Mouse (Mus musculus) hindbrain, embryonic 12.5 days (tissue): ENCODE measurements around the gene Zfyve19. TPM values are rescaled to one million over a fixed set of nuclear protein-coding genes. Genes with fewer than 3 reads are reported as not detected.

ENCODE experiments used
- ATAC-seq: fragments of 200-750 bp; cut with Nextera tagmentation; 2 replicates; pipeline ENCODE4 v1.8.0; 2017; ENCODE audit warnings: moderate TSS enrichment; ENCODE audit not compliant: low FRiP score
- H3K27ac ChIP-seq: fragments of 300-500 bp; sonication (generic); 2 replicates; pipeline ENCODE4 v1.5.1; 2016; ENCODE audit warnings: mild to moderate bottlenecking
- H3K27me3 ChIP-seq: fragments of 300-500 bp; sonication (generic); 2 replicates; pipeline ENCODE4 v1.6.1; 2016; ENCODE audit warnings: mild to moderate bottlenecking
- H3K36me3 ChIP-seq: fragments of 300-500 bp; sonication (generic); 2 replicates; pipeline ENCODE4 v1.6.1; 2016; ENCODE audit warnings: mild to moderate bottlenecking
- H3K4me1 ChIP-seq: fragments of 300-500 bp; sonication (generic); 2 replicates; pipeline ENCODE4 v1.6.1; 2016
- H3K4me2 ChIP-seq: fragments of 300-500 bp; sonication (generic); replicated peaks from 2 replicates; pipeline ENCODE4 v1.6.1; 2016; ENCODE audit warnings: mild to moderate bottlenecking
- H3K4me3 ChIP-seq: fragments of 300-500 bp; sonication (generic); 2 replicates; pipeline ENCODE4 v1.5.1; 2016; ENCODE audit warnings: mild to moderate bottlenecking
- H3K9ac ChIP-seq: fragments of 300-500 bp; sonication (generic); 2 replicates; pipeline ENCODE4 v1.6.1; 2016; ENCODE audit warnings: mild to moderate bottlenecking, moderate library complexity
- H3K9me3 ChIP-seq: fragments of 300-500 bp; sonication (generic); replicated peaks from 2 replicates; pipeline ENCODE4 v1.6.1; 2016; ENCODE audit warnings: mild to moderate bottlenecking
- WGBS: fragments of 180-500 bp; shearing (Covaris S2); methylation state at CpG from one replicate; pipeline ENCODE4 v1.1.7; 2016; 5-methylcytosine and 5-hydroxymethylcytosine counted together
- polyA plus RNA-seq: library from polyadenylated mRNA; unstranded; fragments of >200 nt; fragmentation: Nextera tagmentation; extraction: Ambion mirVana; gene quantifications from 2 replicates; pipeline ENCODE4 v1.2.1, GENCODE M21; 2016

The Zfyve19 gene
- 46.9 and 53.3 TPM in 2 replicates for polyA plus RNA-seq

DNA sequence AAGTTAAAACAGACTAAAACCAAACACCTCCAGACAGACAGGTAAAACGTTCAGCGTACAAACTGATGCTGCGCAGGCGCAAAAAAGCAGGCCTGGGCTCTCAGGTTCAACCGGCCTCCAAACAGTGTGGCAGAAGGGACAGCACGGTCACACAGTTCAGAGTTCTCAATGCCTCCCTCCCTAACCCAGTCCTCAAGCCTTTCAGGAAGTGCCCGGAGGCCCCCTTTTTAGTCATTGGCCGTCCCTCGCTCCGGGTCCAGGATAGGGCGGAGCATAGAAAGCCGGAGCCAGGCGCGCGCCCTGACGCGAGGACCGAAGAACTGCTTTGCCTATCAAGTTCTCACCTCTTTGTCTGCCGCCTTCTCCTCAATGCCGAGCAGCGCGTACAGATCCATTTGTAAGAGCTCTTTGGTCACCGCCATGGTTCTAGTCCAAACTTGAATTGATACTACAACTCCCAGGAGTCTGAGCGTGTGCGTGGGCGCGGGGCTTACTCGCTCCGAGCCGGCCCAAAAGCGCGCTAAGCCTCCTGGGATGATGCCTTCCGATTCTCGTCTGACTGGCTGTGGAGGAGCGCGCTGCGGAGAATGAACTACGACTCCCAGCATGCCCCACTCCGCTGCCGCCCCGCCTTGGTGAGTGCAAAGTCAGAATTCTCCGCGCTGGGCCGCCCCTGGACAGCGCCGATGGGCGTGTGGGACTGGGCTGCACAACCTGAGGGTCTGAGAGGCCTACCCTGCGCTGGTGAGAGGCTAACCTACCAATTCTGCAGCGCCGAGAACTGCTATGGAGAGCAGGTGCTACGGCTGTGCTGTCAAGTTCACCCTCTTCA lies at the start of gene Zfyve19, which contains the start of gene Dnajc17:
Gene Zfyve19, plus strand, starts transcription at position 274 of the 832 bp plus-strand sequence.
Gene Dnajc17, minus strand, starts transcription at position 452 of the 832 bp plus-strand sequence.
- peaks cover 30% of the 10 kb centered on the region for H3K36me3 ChIP-seq
- WGBS, result under 1% methylated on average over 51 of the region's 51 CpGs
- H3K27me3 ChIP-seq, result no peaks in the 10 kb centered on the region
- peak; percentile 98 for ATAC-seq
- peak within 1 kb of the TSS; percentile 81 for H3K27ac ChIP-seq
- peaks cover 16% of the 10 kb centered on the region for H3K4me1 ChIP-seq
- peak within 1 kb of the TSS; percentile 67 for H3K4me3 ChIP-seq
- H3K9me3 ChIP-seq, result no peaks in the 10 kb centered on the region
- H3K9ac ChIP-seq, result peak within 1 kb of the TSS; percentile 69
- H3K4me2 ChIP-seq, result peak within 1 kb of the TSS; percentile 68

DNA sequence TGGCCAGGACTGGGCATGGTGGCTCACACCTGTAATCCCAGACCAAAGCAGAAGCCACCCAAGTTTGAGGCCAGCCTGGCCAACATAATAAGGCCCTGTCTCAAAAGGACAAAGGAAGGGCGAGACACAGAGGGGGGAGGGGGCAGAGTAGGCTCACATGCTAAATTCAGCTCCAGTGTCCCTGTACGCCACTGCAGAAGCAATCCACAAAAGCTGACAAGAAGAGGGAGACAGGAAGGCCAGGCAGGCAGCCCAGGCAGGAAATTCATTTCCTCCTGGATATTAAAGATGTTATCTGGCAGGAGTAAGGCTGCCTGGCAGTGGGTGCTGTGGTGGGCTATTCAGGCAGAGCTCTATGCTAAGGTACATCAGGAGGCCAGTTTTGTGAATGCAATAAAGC lies 47.2 kb upstream of the Zfyve19 start:
- Histone ChIP-seq H3K36me3 (no peaks in the 10 kb centered on the region), H3K27ac (peak overlapping the region; percentile 23; the same call in 1 of the 2 replicates), H3K4me3 (no peak overlapping the region), H3K4me2 (no peak overlapping the region), H3K9ac (peak overlapping the region; percentile 33; the same call in 1 of the 2 replicates), H3K27me3 (peaks cover 28% of the 10 kb centered on the region), H3K9me3 (no peaks in the 10 kb centered on the region), H3K4me1 (peaks cover 5% of the 10 kb centered on the region)
- no peak for ATAC-seq
- 25% methylated on average over 2 of the region's 2 CpGs for WGBS

DNA sequence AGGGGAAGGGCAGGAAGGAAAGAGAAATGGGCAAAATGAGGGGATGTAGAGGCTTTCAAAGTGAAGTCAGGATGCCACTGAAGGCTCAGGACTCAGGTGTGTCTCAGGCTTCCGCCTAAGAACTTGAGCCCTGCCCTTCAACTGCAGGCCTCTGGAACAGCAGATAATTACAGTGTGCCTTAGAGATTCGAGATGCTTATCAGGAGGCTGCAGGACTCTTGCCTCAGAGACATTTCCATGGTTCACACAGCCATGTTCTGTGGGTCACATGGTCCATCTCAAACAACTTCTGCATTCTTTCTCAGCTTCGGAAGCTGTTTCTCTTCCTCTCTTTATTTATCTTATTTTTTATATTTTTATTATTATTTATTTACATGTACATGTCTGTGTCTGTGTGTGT lies 45.3 kb upstream of the Zfyve19 start:
- Histone ChIP-seq H3K4me1 (peaks cover 17% of the 10 kb centered on the region), H3K9ac (no peak overlapping the region), H3K27me3 (peaks cover 47% of the 10 kb centered on the region), H3K36me3 (no peaks in the 10 kb centered on the region), H3K4me3 (no peak overlapping the region), H3K9me3 (no peaks in the 10 kb centered on the region), H3K27ac (no peak overlapping the region), H3K4me2 (no peak overlapping the region)
- WGBS, result 75% methylated on average over 3 of the region's 3 CpGs
- no peak for ATAC-seq

DNA sequence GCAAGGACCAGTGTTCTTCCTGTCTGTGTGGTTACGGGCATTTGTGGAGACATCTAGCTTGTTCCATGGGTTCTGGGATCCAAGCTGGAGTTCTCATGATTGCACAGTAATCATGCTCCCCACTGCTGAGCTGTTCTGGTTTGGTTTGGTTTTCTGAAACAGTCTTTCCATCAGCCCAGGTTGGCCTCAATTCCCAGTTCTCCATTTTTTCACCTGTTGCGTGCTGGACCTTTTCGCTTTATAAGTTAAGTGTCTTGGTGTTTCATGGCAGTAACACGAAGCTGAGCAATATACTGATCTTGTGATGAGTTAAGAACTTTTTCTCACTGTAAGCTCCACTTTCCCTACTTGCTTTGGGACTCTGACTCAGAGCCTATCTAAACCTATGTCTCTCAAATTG lies 44.4 kb upstream of the Zfyve19 start:
- no peak overlapping the region for H3K4me2 ChIP-seq
- no peak overlapping the region for H3K4me3 ChIP-seq
- H3K4me1 ChIP-seq, result peaks cover 17% of the 10 kb centered on the region
- peaks cover 53% of the 10 kb centered on the region for H3K27me3 ChIP-seq
- no peak overlapping the region for H3K27ac ChIP-seq
- H3K9ac ChIP-seq, result no peak overlapping the region
- ATAC-seq, result no peak
- 91% methylated on average over 4 of the region's 4 CpGs for WGBS
- no peaks in the 10 kb centered on the region for H3K9me3 ChIP-seq
- H3K36me3 ChIP-seq, result no peaks in the 10 kb centered on the region

DNA sequence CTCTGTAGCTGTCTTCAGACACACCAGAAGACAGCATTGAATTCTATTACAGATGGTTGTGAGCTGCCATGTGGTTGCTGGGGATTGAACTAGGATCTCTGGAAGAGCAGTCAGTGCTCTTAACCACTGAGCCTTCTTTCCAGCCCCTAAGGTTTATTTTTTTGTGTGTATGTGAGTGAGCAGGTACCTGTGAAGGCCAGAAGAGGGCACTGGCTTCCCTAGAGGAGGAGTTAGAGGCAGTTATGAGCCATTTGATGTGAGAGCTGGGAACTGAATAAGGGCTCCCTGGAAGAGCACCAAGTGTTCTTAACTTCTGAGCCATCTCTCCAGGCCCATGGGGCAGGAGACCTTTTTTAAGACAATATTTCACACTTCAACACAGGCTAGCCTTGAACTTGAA lies 43.0 kb upstream of the Zfyve19 start:
- Histone ChIP-seq H3K4me1 (peaks cover 17% of the 10 kb centered on the region), H3K36me3 (no peaks in the 10 kb centered on the region), H3K4me3 (no peak overlapping the region), H3K27ac (no peak overlapping the region), H3K27me3 (peaks cover 53% of the 10 kb centered on the region), H3K4me2 (no peak overlapping the region), H3K9ac (no peak overlapping the region), H3K9me3 (no peaks in the 10 kb centered on the region)
- ATAC-seq, result no peak

DNA sequence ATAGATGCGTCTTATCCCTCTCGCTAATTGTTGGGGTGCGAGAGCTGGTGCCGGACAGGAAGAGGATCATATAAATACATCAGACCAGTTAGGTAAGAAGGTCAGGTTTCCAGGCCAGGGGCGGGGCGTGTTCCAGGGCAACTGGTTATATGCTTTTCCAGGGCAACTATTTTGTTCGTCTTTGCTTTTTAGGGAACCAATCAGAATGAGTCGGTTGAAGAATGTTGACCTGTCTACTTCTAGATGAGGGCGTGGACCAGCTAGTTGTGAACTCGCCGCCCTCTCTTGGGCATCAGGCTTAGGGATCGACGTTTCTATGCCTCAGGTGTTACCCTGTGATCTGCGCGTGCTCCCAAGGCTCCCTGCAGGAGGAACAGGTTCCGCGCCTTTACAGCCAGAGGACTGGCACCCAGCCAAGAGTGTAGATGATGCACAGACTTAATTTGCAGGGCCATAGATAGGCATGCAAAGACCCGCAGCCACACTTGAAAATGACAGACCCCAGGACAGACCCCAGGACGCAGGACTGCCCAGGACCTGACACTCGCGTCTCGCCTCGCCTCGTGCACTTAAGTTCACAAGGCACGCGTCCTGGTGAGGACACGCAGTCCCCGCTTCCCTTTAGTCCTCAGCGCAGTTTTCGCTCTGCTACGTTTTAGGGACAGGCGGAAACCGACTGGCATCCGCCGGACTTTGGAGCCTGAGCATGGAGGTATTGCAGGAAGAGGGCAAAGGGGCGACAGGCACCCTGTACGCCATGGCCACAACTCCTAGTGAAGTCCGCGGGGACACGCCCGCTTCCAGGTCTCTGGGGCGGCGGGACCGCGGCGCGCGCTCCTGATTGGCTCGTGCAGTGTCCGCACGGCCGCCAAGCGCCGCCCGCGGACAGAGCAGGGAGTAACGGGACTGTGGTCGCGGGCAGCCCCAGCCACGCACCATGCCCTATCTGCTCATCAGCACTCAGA lies 41.2 kb upstream of the Zfyve19 start, which contains the start of gene Gchfr:
Gene Gchfr, plus strand, starts transcription at position 873 of the 965 bp plus-strand sequence.
- under 1% methylated on average over 60 of the region's 60 CpGs for WGBS
- H3K4me3 ChIP-seq, result peak within 1 kb of the TSS; percentile 44
- no peak within 1 kb of the TSS for H3K27ac ChIP-seq
- peak within 1 kb of the TSS; percentile 33 for H3K9ac ChIP-seq
- peaks cover 53% of the 10 kb centered on the region for H3K27me3 ChIP-seq
- H3K9me3 ChIP-seq, result no peaks in the 10 kb centered on the region
- peak within 1 kb of the TSS; percentile 96 for H3K4me2 ChIP-seq
- H3K36me3 ChIP-seq, result no peaks in the 10 kb centered on the region
- peaks cover 22% of the 10 kb centered on the region for H3K4me1 ChIP-seq
- peak; percentile 83 for ATAC-seq

DNA sequence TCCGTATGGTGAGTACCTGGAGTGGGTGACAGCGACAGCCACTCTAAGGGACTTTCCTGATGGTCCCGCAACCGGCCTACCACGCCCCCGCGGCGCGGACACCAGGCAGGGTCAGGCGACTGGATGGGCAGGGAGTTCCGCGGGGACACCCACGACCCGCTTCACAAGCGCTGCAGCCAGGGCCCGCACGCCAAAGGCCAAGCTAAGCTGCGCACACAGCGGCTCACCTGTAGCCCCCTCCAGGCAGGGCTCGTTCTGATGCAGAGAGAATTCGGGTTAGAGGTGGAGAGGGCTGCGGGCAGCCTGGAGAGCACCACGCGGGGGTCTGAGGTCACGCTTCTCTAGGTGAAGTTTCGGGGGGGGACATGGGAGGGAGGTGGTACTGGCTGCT lies 40.6 kb upstream of the Zfyve19 start:
- Histone ChIP-seq H3K27ac (no peak overlapping the region), H3K4me1 (peaks cover 29% of the 10 kb centered on the region), H3K9me3 (no peaks in the 10 kb centered on the region), H3K27me3 (peaks cover 53% of the 10 kb centered on the region), H3K4me3 (peak overlapping the region; percentile 44), H3K4me2 (peak overlapping the region; percentile 96), H3K9ac (peak overlapping the region; percentile 33; the same call in 1 of the 2 replicates), H3K36me3 (no peaks in the 10 kb centered on the region)
- ATAC-seq, result peak; percentile 14
- WGBS, result 2% methylated on average over 26 of the region's 26 CpGs

DNA sequence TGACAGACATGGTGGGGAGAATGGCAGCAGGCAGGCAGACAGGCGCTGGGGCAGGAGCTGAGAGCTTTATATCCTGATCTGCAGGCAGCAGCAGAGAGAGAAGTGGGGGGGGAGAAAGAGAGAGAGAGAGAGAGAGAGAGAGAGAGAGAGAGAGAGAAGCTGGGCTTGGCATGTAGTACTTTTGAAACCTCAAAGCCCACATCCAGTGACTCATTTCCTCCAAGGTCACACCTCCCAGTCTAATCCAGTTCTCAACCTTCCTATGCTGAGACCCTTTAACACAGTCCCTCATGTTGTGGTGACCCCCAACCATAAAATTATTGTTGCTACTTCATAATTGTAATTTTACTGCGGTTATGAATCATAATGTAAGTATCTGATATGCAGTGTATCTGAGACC lies 38.1 kb upstream of the Zfyve19 start:
- WGBS, result 87% methylated on average over 2 of the region's 2 CpGs
- H3K9me3 ChIP-seq, result no peaks in the 10 kb centered on the region
- no peak overlapping the region for H3K4me2 ChIP-seq
- no peak overlapping the region for H3K4me3 ChIP-seq
- H3K36me3 ChIP-seq, result 0 out of 2 replicates have a peak, but pooled peaks cover 3% of the 10 kb centered on the region
- peaks cover 48% of the 10 kb centered on the region for H3K4me1 ChIP-seq
- no peak overlapping the region for H3K9ac ChIP-seq
- H3K27ac ChIP-seq, result no peak overlapping the region
- peaks cover 36% of the 10 kb centered on the region for H3K27me3 ChIP-seq
- ATAC-seq, result no peak

DNA sequence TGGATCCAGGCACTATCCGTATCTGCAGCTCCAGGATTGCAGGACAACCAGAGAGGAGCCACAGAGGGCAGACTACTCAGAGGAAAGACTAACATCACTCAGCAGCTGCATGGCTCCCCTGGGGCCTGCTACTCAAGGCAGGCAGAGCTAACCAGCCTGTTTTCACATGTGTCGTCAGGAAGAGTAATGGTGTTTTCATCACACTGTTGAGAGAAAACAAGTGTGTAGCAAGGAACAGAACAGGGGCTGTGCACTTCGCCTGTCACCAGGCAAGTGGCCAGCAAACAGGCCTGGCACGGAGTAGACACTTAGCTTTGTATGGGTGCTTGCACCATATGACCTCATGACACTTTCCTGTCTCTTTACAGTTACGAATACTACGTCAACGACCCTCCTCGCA lies 36.8 kb upstream of the Zfyve19 start:
- Histone ChIP-seq H3K27me3 (peaks cover 24% of the 10 kb centered on the region), H3K4me2 (no peak overlapping the region), H3K4me3 (no peak overlapping the region), H3K27ac (no peak overlapping the region), H3K9ac (no peak overlapping the region), H3K36me3 (0 out of 2 replicates have a peak, but pooled peaks cover 3% of the 10 kb centered on the region), H3K9me3 (no peaks in the 10 kb centered on the region), H3K4me1 (peaks cover 47% of the 10 kb centered on the region)
- ATAC-seq, result no peak
- WGBS, result 59% methylated on average over 8 of the region's 8 CpGs

DNA sequence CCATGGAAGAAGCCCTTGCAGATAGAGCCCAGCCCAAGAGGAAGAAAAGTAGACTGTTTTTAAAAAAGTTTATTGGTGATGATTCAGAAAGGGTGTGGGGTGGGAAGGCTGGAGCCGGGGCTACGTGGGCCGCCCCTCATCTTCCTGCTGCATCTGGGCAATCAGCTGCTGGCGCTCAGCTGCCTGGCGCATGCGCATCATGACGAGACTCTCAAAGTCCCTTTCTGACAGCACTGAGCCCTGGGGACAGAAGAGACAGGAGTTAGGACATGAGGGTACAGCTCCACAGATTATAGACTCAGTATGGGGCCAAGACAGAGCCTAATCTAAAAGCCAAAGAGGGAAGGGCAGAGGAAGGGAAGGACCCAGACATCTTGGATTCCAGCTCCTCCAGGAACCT lies 36.0 kb upstream of the Zfyve19 start:
- Histone ChIP-seq H3K9me3 (no peaks in the 10 kb centered on the region), H3K27ac (no peak overlapping the region), H3K4me1 (peaks cover 38% of the 10 kb centered on the region), H3K9ac (no peak overlapping the region), H3K36me3 (0 out of 2 replicates have a peak, but pooled peaks cover 9% of the 10 kb centered on the region), H3K27me3 (peaks cover 15% of the 10 kb centered on the region), H3K4me2 (peak overlapping the region; percentile 14; the same call in 1 of the 2 replicates), H3K4me3 (no peak overlapping the region)
- WGBS, result 82% methylated on average over 7 of the region's 7 CpGs
- ATAC-seq, result no peak

DNA sequence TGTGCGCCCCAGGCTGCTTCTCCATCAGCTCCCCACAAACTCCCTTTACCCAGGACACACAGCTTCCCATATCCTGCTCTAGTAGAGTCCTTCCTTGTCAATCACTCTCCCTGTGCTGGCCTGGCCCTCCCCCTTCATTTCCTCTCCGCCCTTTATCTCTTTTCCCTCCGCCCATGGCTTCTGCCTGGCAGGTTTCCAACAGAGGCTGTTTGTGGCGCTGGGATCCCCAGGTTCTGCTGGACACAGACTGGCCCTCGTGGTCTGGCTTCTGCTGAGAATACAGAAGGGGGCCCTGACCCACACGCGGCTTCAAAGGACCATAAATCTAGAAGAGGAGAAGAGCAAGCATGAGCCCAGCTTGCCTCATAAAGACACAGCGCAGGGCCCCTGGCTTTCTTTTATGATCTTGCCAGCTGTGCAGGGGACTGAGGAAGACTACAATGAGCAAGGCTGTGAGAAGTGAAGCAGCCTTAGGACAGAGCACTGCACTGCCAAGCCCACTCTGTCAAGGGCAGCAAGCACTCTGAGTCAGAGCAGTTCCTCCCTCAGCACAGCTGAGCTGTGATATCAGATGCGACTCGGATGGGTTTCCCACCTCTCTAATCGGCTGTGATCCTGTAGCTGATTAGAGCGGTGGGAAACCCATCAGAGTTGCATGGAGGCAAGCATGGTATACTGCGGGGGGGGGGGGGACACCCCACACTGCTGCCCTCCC lies 35.4 kb upstream of the Zfyve19 start:
- H3K4me2 ChIP-seq, result peak overlapping the region; percentile 14
- no peaks in the 10 kb centered on the region for H3K9me3 ChIP-seq
- H3K4me1 ChIP-seq, result peaks cover 32% of the 10 kb centered on the region
- H3K4me3 ChIP-seq, result no peak overlapping the region
- H3K36me3 ChIP-seq, result 0 out of 2 replicates have a peak, but pooled peaks cover 14% of the 10 kb centered on the region
- peak overlapping the region; percentile 6; the same call in 1 of the 2 replicates for H3K27ac ChIP-seq
- peaks cover 9% of the 10 kb centered on the region for H3K27me3 ChIP-seq
- no peak overlapping the region for H3K9ac ChIP-seq
- 26% methylated on average over 13 of the region's 13 CpGs for WGBS
- ATAC-seq, result peak; percentile 51
